Mouse (Mus musculus) ES-E14 (cell line): Measurements from ENCODE around the gene Dab1. TPM values are rescaled to one million over a fixed set of nuclear protein-coding genes. Genes with fewer than 3 reads are reported as not detected.

Experiments
- DNase-seq: peaks from one replicate; pipeline ENCODE4 v3.0.0-alpha.2; 2013; ENCODE audit warnings: low read depth, low spot score
- H3K27ac ChIP-seq: 2 replicates; pipeline ENCODE4 v1.5.1; 2012; ENCODE audit warnings: low read depth, mild to moderate bottlenecking, low read length, moderate library complexity, mixed read lengths; ENCODE audit not compliant: poor library complexity, insufficient read depth, severe bottlenecking
- H3K36me3 ChIP-seq: 2 replicates; pipeline ENCODE4 v1.6.1; 2012; ENCODE audit warnings: mild to moderate bottlenecking, low read length, moderate library complexity, mixed read lengths; ENCODE audit not compliant: control insufficient read depth, poor library complexity, insufficient read depth, severe bottlenecking
- H3K4me1 ChIP-seq, 2 experiments: fragments of 150-350 bp in 1 of 2; sonication (generic) in 1 of 2; 2 replicates each; pipeline ENCODE4 v1.6.1; 2012; ENCODE audit warnings: low read length in 2 of 2, mild to moderate bottlenecking in 1 of 2, mixed read lengths in 1 of 2; ENCODE audit not compliant: control insufficient read depth in 2 of 2, insufficient read depth in 2 of 2, poor library complexity in 1 of 2
- H3K4me3 ChIP-seq, 2 experiments: fragments of 150-350 bp in 1 of 2; sonication (generic) in 1 of 2; 2 replicates each; pipeline ENCODE4 v1.5.1; 2012; ENCODE audit warnings: low read length in 2 of 2, low read depth in 1 of 2, mild to moderate bottlenecking in 1 of 2, mixed read lengths in 1 of 2; ENCODE audit not compliant: insufficient read depth in 1 of 2, poor library complexity in 1 of 2, severe bottlenecking in 1 of 2
- H3K9ac ChIP-seq: 2 replicates; pipeline ENCODE4 v1.6.1; 2012; ENCODE audit warnings: low read depth, mild to moderate bottlenecking, low read length, mixed read lengths; ENCODE audit not compliant: poor library complexity, insufficient read depth, severe bottlenecking
- H3K9me3 ChIP-seq: fragments of 150-350 bp; sonication (generic); 2 replicates; pipeline ENCODE4 v1.6.1; 2012; ENCODE audit warnings: low read depth, mild to moderate bottlenecking, low read length; ENCODE audit not compliant: control insufficient read depth, insufficient read depth
- CHD2 ChIP-seq: IDR thresholded peaks from 2 replicates; pipeline ENCODE4 v1.6.1; 2014; ENCODE audit warnings: mild to moderate bottlenecking, low read depth, low read length, inconsistent platforms
- HCFC1 ChIP-seq: IDR thresholded peaks from 2 replicates; pipeline ENCODE4 v1.6.1; 2012; ENCODE audit warnings: low read length, inconsistent platforms, borderline replicate concordance; ENCODE audit not compliant: insufficient read depth
- MAFK ChIP-seq: IDR thresholded peaks from 2 replicates; pipeline ENCODE4 v1.6.1; 2014; ENCODE audit warnings: mild to moderate bottlenecking, low read depth, low read length, inconsistent platforms; ENCODE audit not compliant: insufficient read depth
- ZC3H11A ChIP-seq: IDR thresholded peaks from 2 replicates; pipeline ENCODE4 v1.6.1; 2012; ENCODE audit warnings: low read depth, mild to moderate bottlenecking, inconsistent platforms, low read length, borderline replicate concordance
- ZNF384 ChIP-seq: IDR thresholded peaks from 2 replicates; pipeline ENCODE4 v1.6.1; 2012; ENCODE audit warnings: low read depth, low read length, inconsistent platforms
- in situ Hi-C, 2 experiments: fragments of 600-800 bp; cut with MboI; formaldehyde crosslinking; loops; one replicate each; pipeline ENCODE4 v1.15.1; 2025; ENCODE audit warnings: low sequenced_read_pairs in 2 of 2, inconsistent platforms in 1 of 2; ENCODE audit not compliant: unreplicated experiment in 2 of 2
- total RNA-seq: library from RNA; depleted of rRNA; stranded (reverse); fragments of 300-350 nt; gene quantifications from 2 replicates; pipeline ENCODE4 v1.2.3, GENCODE M21; 2012

The Dab1 gene
- total RNA-seq, 1 experiment = 7.9 TPM

DNA sequence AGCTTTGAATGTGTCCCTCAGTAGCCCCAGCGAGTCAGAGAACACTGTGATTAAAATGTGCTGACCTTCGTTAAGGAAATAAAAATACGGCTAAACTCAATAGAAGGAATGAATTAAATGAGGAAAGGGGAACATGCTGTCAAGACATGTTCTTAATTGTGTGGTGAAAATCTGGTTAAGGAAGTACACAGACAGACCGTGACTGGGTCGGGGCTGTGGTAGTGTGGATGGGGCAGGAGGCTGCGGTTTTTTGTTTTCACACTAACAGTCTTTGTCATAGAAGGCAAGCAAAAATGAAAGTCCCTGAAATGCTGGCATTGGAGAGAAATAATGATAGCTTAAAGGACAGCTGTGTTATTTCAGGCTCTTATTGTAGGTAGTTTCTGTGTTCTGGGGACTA lies 92.2 kb downstream of the Dab1 start:
- TF ChIP-seq HCFC1 (no peak), ZC3H11A (no peak), MAFK (no peak), ZNF384 (no peak), CHD2 (no peak)
- H3K9me3 ChIP-seq = no peaks in the 10 kb centered on the region
- H3K27ac ChIP-seq = no peak overlapping the region
- no peaks in the 10 kb centered on the region for H3K4me1 ChIP-seq
- in situ Hi-C loops = no loop called here
- no peak overlapping the region for H3K9ac ChIP-seq
- no peak for DNase-seq
- no peaks in the 10 kb centered on the region for H3K36me3 ChIP-seq
- H3K4me3 ChIP-seq = no peak overlapping the region

DNA sequence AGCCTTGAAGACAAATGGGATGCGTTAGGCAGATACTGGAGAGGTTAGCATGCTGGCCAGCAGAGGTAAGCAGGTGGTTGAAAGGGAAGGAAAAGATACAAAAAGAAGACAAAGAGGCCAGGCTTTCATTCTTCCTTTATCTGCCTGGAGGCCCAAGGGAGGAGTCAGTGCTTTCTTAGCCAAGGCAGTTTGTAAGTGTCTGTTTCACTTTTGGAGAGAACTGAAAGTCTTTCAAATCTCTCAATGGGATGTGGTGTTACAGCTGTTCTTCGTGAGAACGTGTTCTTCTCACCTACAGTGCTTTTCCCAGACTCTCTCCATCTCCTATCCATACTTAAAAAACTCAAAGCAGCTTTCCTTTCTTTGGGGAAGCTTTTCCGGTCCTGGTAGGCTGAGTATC lies 94.8 kb downstream of the Dab1 start:
- Histone ChIP-seq H3K4me3 (no peak overlapping the region), H3K9ac (no peak overlapping the region), H3K4me1 (no peaks in the 10 kb centered on the region), H3K9me3 (no peaks in the 10 kb centered on the region), H3K27ac (no peak overlapping the region), H3K36me3 (no peaks in the 10 kb centered on the region)
- TF ChIP-seq ZC3H11A (no peak), ZNF384 (no peak), CHD2 (no peak), HCFC1 (no peak), MAFK (no peak)
- in situ Hi-C loops = no loop called here
- DNase-seq = no peak

DNA sequence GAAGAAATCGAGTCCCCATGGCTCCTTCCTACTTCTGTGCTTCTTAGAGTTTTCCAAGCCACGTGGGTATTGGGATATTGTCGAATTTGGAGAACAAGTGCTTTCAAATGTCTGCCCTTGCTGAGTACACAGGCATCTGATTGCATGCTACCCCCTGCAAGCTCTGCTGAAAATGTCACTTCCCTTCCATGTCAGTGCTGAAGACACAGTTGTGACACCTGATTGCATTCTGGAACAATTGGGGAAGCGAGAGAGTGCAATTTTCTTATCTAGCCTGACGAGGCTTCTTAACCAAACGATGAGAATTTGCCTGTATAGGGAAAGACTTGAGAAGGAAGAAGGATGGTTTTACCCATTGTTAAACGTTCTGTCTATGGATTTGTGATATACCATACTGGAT lies 95.8 kb downstream of the Dab1 start:
- Histone ChIP-seq H3K36me3 (no peaks in the 10 kb centered on the region), H3K9me3 (no peaks in the 10 kb centered on the region), H3K4me3 (no peak overlapping the region), H3K9ac (no peak overlapping the region), H3K27ac (no peak overlapping the region), H3K4me1 (no peaks in the 10 kb centered on the region)
- in situ Hi-C loops = no loop called here
- TF ChIP-seq HCFC1 (no peak), CHD2 (no peak), ZNF384 (no peak), ZC3H11A (no peak), MAFK (no peak)
- no peak for DNase-seq

- no peaks in the 10 kb centered on the region for H3K4me1 ChIP-seq
- in situ Hi-C loops = no loop called here
- TF ChIP-seq MAFK (no peak), HCFC1 (no peak), CHD2 (no peak), ZNF384 (no peak), ZC3H11A (no peak)
- no peak overlapping the region for H3K9ac ChIP-seq
- DNase-seq = no peak
- H3K4me3 ChIP-seq = no peak overlapping the region
- no peaks in the 10 kb centered on the region for H3K36me3 ChIP-seq
- no peak overlapping the region for H3K27ac ChIP-seq
- no peaks in the 10 kb centered on the region for H3K9me3 ChIP-seq
These were observed 96.4 kb downstream of the Dab1 start for GRCm38 (mm10) chr4:103715568-103715967.

GRCm38 (mm10) chr4:103722738-103723137 lies 103.6 kb downstream of the Dab1 start:
- Histone ChIP-seq H3K4me3 (no peak overlapping the region), H3K36me3 (no peaks in the 10 kb centered on the region), H3K4me1 (no peaks in the 10 kb centered on the region), H3K9me3 (no peaks in the 10 kb centered on the region), H3K9ac (no peak overlapping the region), H3K27ac (no peak overlapping the region)
- in situ Hi-C loops = no loop called here
- no peak for DNase-seq
- TF ChIP-seq CHD2 (no peak), ZC3H11A (no peak), ZNF384 (no peak), HCFC1 (no peak), MAFK (no peak)
